Mouse (Mus musculus) heart, embryonic 16.5 days (tissue): ENCODE measurements at regions not wholly inside any gene's neighbourhood (a gene's known extent, or its start where the extent isn't known, plus 50 kb on each side); places are given as distances from the start of the nearest gene placed in this dataset.
"Not testable (repeated sequence)": the region's sequence is repeated elsewhere in the genome, so short reads cannot be mapped to it uniquely, and the experiment has no call there.

Experiments
- ATAC-seq: fragments of 200-750 bp; cut with Nextera tagmentation; replicated peaks from 2 replicates; pipeline ENCODE4 v1.8.0; 2017; ENCODE audit warnings: moderate number of reproducible peaks; ENCODE audit not compliant: insufficient read depth, low FRiP score; ENCODE audit errors: extremely low read depth
- H3K27ac ChIP-seq: fragments of 300-500 bp; sonication (generic); 2 replicates; pipeline ENCODE4 v1.5.1; 2014; ENCODE audit warnings: mild to moderate bottlenecking, low read length, control low read depth, moderate library complexity
- H3K27me3 ChIP-seq: fragments of 300-500 bp; sonication (generic); 2 replicates; pipeline ENCODE4 v1.6.1; 2014; ENCODE audit warnings: low read length, mixed read lengths; ENCODE audit not compliant: control insufficient read depth, insufficient read depth
- H3K36me3 ChIP-seq: fragments of 300-500 bp; sonication (generic); 2 replicates; pipeline ENCODE4 v1.6.1; 2014; ENCODE audit not compliant: control insufficient read depth, insufficient read depth
- H3K4me1 ChIP-seq: fragments of 300-500 bp; sonication (generic); 2 replicates; pipeline ENCODE4 v1.6.1; 2014; ENCODE audit warnings: low read length, mixed read lengths; ENCODE audit not compliant: control insufficient read depth, insufficient read depth
- H3K4me2 ChIP-seq: fragments of 300-500 bp; sonication (generic); 2 replicates; pipeline ENCODE4 v1.6.1; 2014; ENCODE audit warnings: low read depth, mild to moderate bottlenecking, control low read depth, low read length
- H3K4me3 ChIP-seq: fragments of 300-500 bp; sonication (generic); 2 replicates; pipeline ENCODE4 v1.5.1; 2014; ENCODE audit warnings: mild to moderate bottlenecking, control low read depth, low read length
- H3K9ac ChIP-seq: fragments of 300-500 bp; sonication (generic); 2 replicates; pipeline ENCODE4 v1.6.1; 2014; ENCODE audit warnings: low read length, control low read depth
- H3K9me3 ChIP-seq: fragments of 300-500 bp; sonication (generic); replicated peaks from 2 replicates; pipeline ENCODE4 v1.6.1; 2016; ENCODE audit warnings: low read length; ENCODE audit not compliant: control insufficient read depth
- WGBS: fragments of 180-500 bp; shearing (Covaris S2); extraction: QIAGEN DNeasy Blood & Tissue Kit; methylation state at CpG from one replicate; pipeline ENCODE4 v1.1.7; 2014; 5-methylcytosine and 5-hydroxymethylcytosine counted together

DNA sequence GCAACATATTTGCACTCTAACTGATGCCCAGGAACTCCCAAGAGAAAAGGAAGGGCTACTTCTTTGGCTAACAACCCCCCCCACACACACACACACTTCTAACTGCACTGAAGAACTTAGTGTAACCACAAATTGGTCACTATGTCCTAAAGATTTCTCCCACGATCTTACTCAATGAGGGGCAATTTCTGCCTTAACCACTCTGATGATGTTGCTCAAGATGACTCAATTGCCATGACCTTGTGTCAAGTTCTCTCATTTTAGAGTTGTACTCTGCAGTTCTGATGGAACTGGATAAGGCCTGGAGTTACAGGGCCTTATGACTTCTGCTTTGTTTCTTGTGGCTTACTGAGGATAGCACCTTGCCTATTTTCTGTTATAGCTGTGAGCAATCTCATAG is 81.7 kb downstream of the Sem1 start:
- Histone ChIP-seq H3K9me3 (no peaks in the 10 kb centered on the region), H3K36me3 (no peaks in the 10 kb centered on the region), H3K27me3 (no peaks in the 10 kb centered on the region), H3K4me2 (no peak overlapping the region), H3K27ac (no peak overlapping the region), H3K9ac (no peak overlapping the region), H3K4me3 (no peak overlapping the region), H3K4me1 (no peaks in the 10 kb centered on the region)
- 70% methylated on average over 1 of the region's 1 CpGs for WGBS
- no peak for ATAC-seq

DNA sequence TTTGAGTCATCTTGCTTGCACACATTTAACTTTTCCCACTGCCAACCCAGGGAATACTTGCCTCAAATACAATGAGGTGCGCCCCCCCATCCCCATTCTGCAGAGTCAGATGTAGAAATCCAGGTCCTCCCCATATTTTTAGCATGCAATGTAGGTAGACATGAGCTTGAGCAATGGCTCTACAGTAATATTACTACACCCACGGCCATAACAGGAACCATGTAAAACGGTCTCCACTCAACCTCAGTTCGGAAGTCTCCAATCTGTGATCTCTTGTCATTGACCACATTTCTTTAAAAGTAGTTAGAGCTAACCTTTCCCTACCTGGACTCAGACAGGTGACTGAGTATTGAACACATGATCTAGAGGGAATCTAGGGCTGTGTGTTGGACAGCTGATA is 82.1 kb downstream of the Sem1 start:
- Histone ChIP-seq H3K9ac (no peak overlapping the region), H3K27ac (no peak overlapping the region), H3K4me3 (no peak overlapping the region), H3K36me3 (no peaks in the 10 kb centered on the region), H3K4me2 (no peak overlapping the region), H3K9me3 (no peaks in the 10 kb centered on the region), H3K4me1 (no peaks in the 10 kb centered on the region), H3K27me3 (no peaks in the 10 kb centered on the region)
- ATAC-seq = no peak
- 89% methylated on average over 4 of the region's 4 CpGs for WGBS

DNA sequence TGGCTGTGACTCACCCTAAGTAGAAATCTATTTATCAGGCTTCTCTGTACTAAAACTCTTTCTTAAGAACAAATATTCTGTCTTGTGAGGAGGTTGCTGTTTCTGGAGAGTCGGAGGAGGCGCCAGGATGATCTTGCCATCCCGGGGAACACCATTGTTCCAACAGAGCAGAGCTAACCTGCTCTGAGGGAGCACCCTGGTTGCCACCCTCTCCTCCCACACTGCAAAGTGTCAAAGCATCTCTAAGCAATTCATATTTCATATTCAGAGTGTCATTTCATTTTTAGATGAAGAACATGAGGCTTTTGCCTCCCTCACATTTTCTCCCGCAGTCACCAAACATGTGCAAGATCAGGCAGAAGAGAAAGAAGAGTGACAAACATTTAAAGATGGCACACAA is 90.3 kb downstream of the Sem1 start:
- Histone ChIP-seq H3K4me2 (no peak overlapping the region), H3K4me1 (no peaks in the 10 kb centered on the region), H3K9ac (no peak overlapping the region), H3K9me3 (no peaks in the 10 kb centered on the region), H3K36me3 (no peaks in the 10 kb centered on the region), H3K27me3 (no peaks in the 10 kb centered on the region), H3K27ac (no peak overlapping the region), H3K4me3 (no peak overlapping the region)
- WGBS = 87% methylated on average over 4 of the region's 4 CpGs
- ATAC-seq = no peak

DNA sequence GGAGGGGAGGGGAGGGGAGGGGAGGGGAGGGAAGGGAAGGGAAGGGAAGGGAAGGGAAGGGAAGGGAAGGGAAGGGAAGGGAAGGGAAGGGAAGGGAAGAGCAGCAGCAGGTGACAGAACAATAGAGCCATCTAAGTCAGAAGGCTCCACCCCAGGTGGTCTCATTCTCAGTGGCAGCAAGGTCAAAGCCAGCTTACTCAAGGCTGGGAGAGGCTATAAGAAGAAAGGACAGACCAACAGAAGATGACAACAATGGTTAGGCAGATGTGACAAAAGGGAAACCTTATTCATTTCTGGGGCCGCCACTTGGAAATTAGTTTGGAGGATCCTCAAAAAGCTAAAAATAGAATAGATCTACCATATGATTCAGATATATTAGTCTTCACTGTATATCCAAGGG is 96.9 kb downstream of the Sem1 start:
- H3K4me3 ChIP-seq, ATAC-seq, H3K27ac ChIP-seq, H3K36me3 ChIP-seq, H3K4me2 ChIP-seq, H3K4me1 ChIP-seq, H3K27me3 ChIP-seq, H3K9ac ChIP-seq, H3K9me3 ChIP-seq: not testable (repeated sequence)
- 88% methylated on average over 1 of the region's 1 CpGs for WGBS

DNA sequence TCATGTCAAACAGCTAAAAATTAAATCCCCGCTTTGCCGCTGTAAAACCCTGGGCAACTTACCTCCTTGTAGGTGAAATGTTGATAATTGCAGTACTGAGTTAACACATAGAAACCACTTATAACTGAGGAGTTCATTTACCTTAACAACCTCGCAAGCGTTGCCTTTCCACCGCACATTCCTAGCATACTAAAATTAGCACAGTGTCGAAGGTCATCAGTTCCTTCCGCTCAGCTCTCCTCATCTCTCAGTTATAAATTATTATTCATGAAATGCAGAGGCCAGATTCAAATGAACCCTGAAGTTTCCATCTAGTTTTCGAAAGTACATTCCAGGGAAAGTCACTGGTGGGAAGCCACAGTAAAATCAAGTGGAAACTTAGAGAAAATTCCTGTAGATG is 108.1 kb downstream of the Sem1 start:
- Histone ChIP-seq H3K27ac (no peak overlapping the region), H3K9ac (no peak overlapping the region), H3K9me3 (no peaks in the 10 kb centered on the region), H3K4me3 (no peak overlapping the region), H3K36me3 (no peaks in the 10 kb centered on the region), H3K4me2 (no peak overlapping the region), H3K4me1 (peaks cover 16% of the 10 kb centered on the region), H3K27me3 (no peaks in the 10 kb centered on the region)
- 46% methylated on average over 8 of the region's 8 CpGs for WGBS
- no peak for ATAC-seq

DNA sequence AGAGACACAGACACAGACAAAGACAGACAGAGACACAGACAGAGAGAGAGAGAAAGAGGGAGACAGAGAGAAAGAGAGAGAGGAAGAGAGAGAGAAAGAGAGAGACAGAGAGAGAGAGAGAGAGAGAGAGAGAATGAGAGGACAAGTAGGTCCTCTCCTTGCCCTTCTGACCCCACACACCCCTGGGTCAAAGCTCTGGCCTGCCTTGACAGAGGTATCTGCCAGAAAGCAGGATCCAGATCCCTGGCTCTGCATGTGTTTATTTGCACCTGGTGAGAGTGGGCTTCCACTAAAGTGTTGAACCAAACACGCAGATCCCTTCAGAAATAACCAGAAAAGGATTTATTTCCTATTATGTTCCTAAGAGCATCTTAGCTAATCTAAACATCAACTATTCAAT is 110.9 kb downstream of the Sem1 start:
- H3K27me3 ChIP-seq = no peaks in the 10 kb centered on the region
- peak overlapping the region; percentile 43; the same call in 1 of the 2 replicates for H3K9ac ChIP-seq
- no peak overlapping the region for H3K4me3 ChIP-seq
- H3K4me2 ChIP-seq = 0 out of 2 replicates have a peak overlapping the region, but pooled peaks have one; percentile 18
- no peak for ATAC-seq
- WGBS = 30% methylated on average over 1 of the region's 1 CpGs
- H3K9me3 ChIP-seq = no peaks in the 10 kb centered on the region
- peak overlapping the region; percentile 46 for H3K27ac ChIP-seq
- no peaks in the 10 kb centered on the region for H3K36me3 ChIP-seq
- H3K4me1 ChIP-seq = peaks cover 18% of the 10 kb centered on the region

DNA sequence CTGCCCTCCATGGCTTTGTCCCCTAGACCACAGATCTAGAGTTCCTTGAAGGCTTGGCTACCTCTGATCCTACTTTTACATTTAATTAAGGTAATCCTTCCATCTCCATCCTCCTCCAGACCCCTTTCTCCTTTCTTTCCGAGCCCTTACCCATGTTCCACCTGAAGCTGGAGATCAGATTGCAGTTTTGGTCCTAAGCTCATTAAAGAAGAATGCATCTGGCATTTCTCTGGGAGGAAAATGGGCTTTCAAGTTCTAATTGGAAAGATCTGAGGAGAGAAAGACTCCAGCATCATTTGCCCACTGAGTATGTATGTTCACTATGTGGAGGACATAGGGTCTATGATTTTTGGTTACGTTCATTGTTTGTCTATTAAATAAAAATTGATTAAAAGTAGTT is 112.2 kb downstream of the Sem1 start:
- H3K27ac ChIP-seq = no peak overlapping the region
- no peaks in the 10 kb centered on the region for H3K36me3 ChIP-seq
- WGBS = 80% methylated on average over 2 of the region's 2 CpGs
- H3K4me2 ChIP-seq = no peak overlapping the region
- H3K27me3 ChIP-seq = no peaks in the 10 kb centered on the region
- H3K9me3 ChIP-seq = no peaks in the 10 kb centered on the region
- no peak for ATAC-seq
- H3K9ac ChIP-seq = no peak overlapping the region
- peaks cover 18% of the 10 kb centered on the region for H3K4me1 ChIP-seq
- no peak overlapping the region for H3K4me3 ChIP-seq

DNA sequence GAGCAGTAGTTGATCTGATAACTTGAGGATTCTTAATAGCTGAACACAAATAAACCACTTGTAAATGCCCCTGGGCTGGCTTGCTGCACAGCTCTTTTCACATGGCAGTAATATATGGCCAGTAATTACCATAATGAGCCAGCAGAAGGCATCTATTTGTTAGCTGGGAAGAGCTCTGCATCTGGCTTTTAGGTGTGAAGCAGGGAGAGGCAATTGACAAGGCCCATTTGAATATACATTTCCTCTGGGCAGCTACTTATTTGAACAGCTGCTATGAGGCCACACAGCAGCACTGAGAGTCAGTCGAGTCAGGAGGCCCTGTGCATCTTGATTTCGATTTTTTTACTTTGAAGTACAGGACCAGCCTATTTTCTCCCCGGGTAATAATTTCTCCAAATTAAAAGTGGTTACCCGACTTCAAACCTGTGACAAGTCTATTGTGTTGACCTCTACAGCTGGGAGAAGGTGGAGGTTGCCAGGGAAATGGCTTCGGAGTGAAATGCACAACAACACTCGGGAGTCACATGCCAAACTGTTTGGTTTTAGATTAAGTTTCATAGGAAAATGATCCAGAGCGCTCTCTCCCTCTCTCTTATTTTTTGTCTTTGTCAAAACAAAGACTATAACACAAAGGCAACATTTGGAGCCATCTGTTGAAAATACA is 114.5 kb downstream of the Sem1 start:
- ATAC-seq = no peak
- H3K9ac ChIP-seq = no peak overlapping the region
- no peaks in the 10 kb centered on the region for H3K36me3 ChIP-seq
- H3K4me2 ChIP-seq = no peak overlapping the region
- H3K9me3 ChIP-seq = no peaks in the 10 kb centered on the region
- no peak overlapping the region for H3K4me3 ChIP-seq
- WGBS = 45% methylated on average over 7 of the region's 7 CpGs
- H3K4me1 ChIP-seq = peaks cover 14% of the 10 kb centered on the region
- no peaks in the 10 kb centered on the region for H3K27me3 ChIP-seq
- no peak overlapping the region for H3K27ac ChIP-seq

DNA sequence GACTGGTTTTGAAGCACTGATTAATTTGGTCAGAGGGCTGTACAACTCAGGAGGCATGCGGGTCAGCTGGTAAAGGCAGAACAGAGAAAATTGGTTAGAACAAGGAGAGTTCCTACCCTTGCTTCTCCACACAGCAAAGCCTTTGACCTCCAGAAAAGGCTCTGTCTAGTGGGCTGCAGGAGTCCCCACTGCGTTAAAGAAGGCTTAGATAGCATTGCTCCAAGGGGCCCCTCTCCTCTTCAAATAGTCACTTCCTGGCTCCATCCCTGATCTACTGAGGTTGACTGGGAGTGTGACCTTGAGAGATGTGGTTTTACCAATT is 118.6 kb downstream of the Sem1 start:
- Histone ChIP-seq H3K4me3 (no peak overlapping the region), H3K9me3 (no peaks in the 10 kb centered on the region), H3K36me3 (no peaks in the 10 kb centered on the region), H3K27me3 (no peaks in the 10 kb centered on the region), H3K4me1 (peaks cover 2% of the 10 kb centered on the region; the same call in 1 of the 2 replicates), H3K9ac (no peak overlapping the region), H3K27ac (no peak overlapping the region), H3K4me2 (no peak overlapping the region)
- WGBS = 30% methylated on average over 2 of the region's 2 CpGs
- ATAC-seq = no peak
